Mouse (Mus musculus) hindbrain, postnatal 0 days (tissue): ENCODE data around the gene Slamf1. TPM values are rescaled to one million over a fixed set of nuclear protein-coding genes. Genes with fewer than 3 reads are reported as not detected.

Source experiments
- ATAC-seq: fragments of 200-750 bp; cut with Nextera tagmentation; 2 replicates; pipeline ENCODE4 v1.8.0; 2017; ENCODE audit warnings: mild to moderate bottlenecking, moderate TSS enrichment, moderate library complexity
- DNase-seq: peaks from one replicate; pipeline ENCODE4 v3.0.0-alpha.2; 2015; ENCODE audit warnings: low spot score
- H3K27ac ChIP-seq: fragments of 300-500 bp; sonication (generic); 2 replicates; pipeline ENCODE4 v1.5.1; 2014; ENCODE audit warnings: mild to moderate bottlenecking
- H3K27me3 ChIP-seq: fragments of 300-500 bp; sonication (generic); 2 replicates; pipeline ENCODE4 v1.6.1; 2014; ENCODE audit warnings: low read length, mixed read lengths; ENCODE audit not compliant: insufficient read depth
- H3K36me3 ChIP-seq: fragments of 300-500 bp; sonication (generic); 2 replicates; pipeline ENCODE4 v1.6.1; 2014; ENCODE audit warnings: low read length, mixed read lengths; ENCODE audit not compliant: insufficient read depth
- H3K4me1 ChIP-seq: fragments of 300-500 bp; sonication (generic); 2 replicates; pipeline ENCODE4 v1.6.1; 2014; ENCODE audit warnings: antibody characterized with exemption, low read length, mixed read lengths; ENCODE audit not compliant: insufficient read depth
- H3K4me2 ChIP-seq: fragments of 300-500 bp; sonication (generic); 2 replicates; pipeline ENCODE4 v1.6.1; 2014; ENCODE audit warnings: low read depth, mild to moderate bottlenecking, low read length, moderate library complexity, mixed read lengths
- H3K4me3 ChIP-seq: fragments of 300-500 bp; sonication (generic); 2 replicates; pipeline ENCODE4 v1.5.1; 2014; ENCODE audit warnings: low read length
- H3K9ac ChIP-seq: fragments of 300-500 bp; sonication (generic); replicated peaks from 2 replicates; pipeline ENCODE4 v1.6.1; 2014; ENCODE audit warnings: mild to moderate bottlenecking, low read length, moderate library complexity, mixed read lengths
- H3K9me3 ChIP-seq: fragments of 300-500 bp; sonication (generic); 2 replicates; pipeline ENCODE4 v1.6.1; 2016; ENCODE audit warnings: low read length, mixed read lengths
- CTCF ChIP-seq: IDR thresholded peaks from 2 replicates; pipeline ENCODE4 v1.5.1; 2016; ENCODE audit warnings: antibody characterized with exemption, control low read depth, low read depth
- WGBS: fragments of 180-500 bp; shearing (Covaris S2); extraction: QIAGEN DNeasy Blood & Tissue Kit; methylation state at CpG from one replicate; pipeline ENCODE4 v1.1.7; 2014; 5-methylcytosine and 5-hydroxymethylcytosine counted together
- polyA plus RNA-seq: library from polyadenylated mRNA; unstranded; fragments of >200 nt; fragmentation: Nextera tagmentation; extraction: Ambion mirVana; gene quantifications from 2 replicates; pipeline ENCODE4 v1.2.1, GENCODE M21; 2015
- total RNA-seq: library from RNA; depleted of rRNA; stranded (reverse); fragments of >200 nt; gene quantifications from 2 replicates; pipeline ENCODE4 v1.2.3, GENCODE M21; 2014; rRNA removed

The Slamf1 gene
- total and polyA plus RNA-seq, 2 experiments from 2014 or later: 0.09 to 0.16 TPM

DNA sequence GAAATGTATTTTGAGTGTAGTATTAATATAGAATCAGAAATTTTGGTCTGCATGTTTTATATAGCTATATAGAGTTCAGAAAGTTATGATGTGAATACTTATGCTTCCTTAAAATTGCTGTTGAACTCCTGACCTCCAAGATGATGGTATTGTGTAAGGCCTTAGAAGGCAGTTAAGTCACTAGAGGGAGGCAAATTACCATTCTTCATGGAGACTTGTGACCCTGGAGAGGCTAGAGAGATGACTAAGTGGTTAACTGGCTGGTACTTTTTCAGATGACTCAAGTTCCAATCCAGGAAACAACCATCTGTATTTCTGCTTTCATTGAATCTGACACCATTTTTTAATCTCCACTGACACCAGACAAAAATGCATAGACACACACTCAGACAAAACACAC is 60.7 kb downstream of the Slamf1 start:
- Histone ChIP-seq H3K27ac (no peak overlapping the region), H3K4me2 (no peak overlapping the region), H3K4me1 (no peaks in the 10 kb centered on the region), H3K27me3 (no peaks in the 10 kb centered on the region), H3K9ac (no peak overlapping the region), H3K4me3 (no peak overlapping the region), H3K9me3 (no peaks in the 10 kb centered on the region), H3K36me3 (no peaks in the 10 kb centered on the region)
- TF ChIP-seq CTCF: 0 out of 2 replicates have a peak, but pooled peaks have one; percentile 19
- no peak for ATAC-seq
- DNase-seq: no peak

DNA sequence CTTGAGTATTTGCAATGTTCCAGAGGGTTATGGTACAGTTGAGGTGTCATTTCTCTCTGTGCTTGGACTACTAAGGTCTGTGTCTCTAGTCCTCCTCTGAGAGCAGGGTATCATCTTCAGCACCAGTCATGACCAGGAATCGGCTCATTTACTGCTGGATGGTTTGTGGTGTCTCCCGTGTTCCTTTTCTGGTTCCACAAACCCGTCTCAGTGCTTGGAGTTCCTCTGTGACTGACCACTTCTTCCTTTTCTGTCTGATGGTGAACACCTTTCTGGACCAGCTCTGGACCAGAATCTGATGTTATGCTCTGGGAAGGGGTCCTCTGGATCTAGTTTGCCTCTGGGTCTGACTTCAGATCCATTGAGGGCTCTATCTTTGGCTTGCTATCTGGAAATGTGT is 72.6 kb downstream of the Slamf1 start, which contains the start of gene Cd84:
Cd84 (plus strand) TSS at position 210 of the 400 bp plus-strand sequence.
- no peak within 1 kb of the TSS for H3K4me3 ChIP-seq
- no peaks in the 10 kb centered on the region for H3K9me3 ChIP-seq

DNA sequence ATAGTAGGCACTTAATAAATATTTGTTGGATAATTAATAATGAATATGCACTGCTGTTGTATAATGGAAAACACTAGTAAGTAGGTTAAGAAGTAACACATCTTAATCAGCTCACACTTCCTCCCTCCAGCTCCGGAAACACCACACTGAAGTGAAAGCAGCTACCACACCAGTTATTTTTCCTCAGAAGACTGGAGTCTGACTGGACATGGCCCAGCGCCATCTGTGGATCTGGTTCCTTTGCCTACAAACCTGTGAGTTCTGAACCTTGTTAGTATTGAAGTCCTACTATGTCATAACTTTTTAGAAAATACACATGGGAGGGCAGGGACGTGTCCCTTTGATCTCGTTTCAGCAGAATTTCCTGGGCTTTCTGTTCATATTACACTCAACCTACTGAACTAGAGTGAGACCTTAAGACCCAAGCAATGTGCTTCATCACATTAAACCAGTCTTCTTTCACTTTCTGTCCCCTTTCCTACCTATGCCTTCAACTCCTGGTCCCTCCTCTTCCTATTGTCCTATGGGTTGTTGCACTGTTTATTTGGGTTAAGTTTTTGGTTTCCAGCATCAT is 73.6 kb downstream of the Slamf1 start:
- Histone ChIP-seq H3K27ac (no peak overlapping the region), H3K27me3 (no peaks in the 10 kb centered on the region), H3K36me3 (no peaks in the 10 kb centered on the region), H3K9me3 (no peaks in the 10 kb centered on the region), H3K4me1 (no peaks in the 10 kb centered on the region), H3K9ac (no peak overlapping the region), H3K4me2 (no peak overlapping the region), H3K4me3 (no peak overlapping the region)
- TF ChIP-seq CTCF: no peak
- no peak for DNase-seq
- ATAC-seq: no peak
- WGBS: 85% methylated on average over 4 of the region's 4 CpGs

More for the DNA sequence above, 72.6 kb downstream of the Slamf1 start, which contains the start of gene Cd84:
- DNase-seq (no peak), ATAC-seq (no peak)
- no peak within 1 kb of the TSS for H3K4me2 ChIP-seq
- H3K27me3 ChIP-seq: no peaks in the 10 kb centered on the region
- no peaks in the 10 kb centered on the region for H3K36me3 ChIP-seq
- TF ChIP-seq CTCF: no peak
- H3K4me1 ChIP-seq: no peaks in the 10 kb centered on the region
- H3K9ac ChIP-seq: no peak within 1 kb of the TSS
- WGBS: 88% methylated on average over 3 of the region's 3 CpGs
- no peak within 1 kb of the TSS for H3K27ac ChIP-seq

DNA sequence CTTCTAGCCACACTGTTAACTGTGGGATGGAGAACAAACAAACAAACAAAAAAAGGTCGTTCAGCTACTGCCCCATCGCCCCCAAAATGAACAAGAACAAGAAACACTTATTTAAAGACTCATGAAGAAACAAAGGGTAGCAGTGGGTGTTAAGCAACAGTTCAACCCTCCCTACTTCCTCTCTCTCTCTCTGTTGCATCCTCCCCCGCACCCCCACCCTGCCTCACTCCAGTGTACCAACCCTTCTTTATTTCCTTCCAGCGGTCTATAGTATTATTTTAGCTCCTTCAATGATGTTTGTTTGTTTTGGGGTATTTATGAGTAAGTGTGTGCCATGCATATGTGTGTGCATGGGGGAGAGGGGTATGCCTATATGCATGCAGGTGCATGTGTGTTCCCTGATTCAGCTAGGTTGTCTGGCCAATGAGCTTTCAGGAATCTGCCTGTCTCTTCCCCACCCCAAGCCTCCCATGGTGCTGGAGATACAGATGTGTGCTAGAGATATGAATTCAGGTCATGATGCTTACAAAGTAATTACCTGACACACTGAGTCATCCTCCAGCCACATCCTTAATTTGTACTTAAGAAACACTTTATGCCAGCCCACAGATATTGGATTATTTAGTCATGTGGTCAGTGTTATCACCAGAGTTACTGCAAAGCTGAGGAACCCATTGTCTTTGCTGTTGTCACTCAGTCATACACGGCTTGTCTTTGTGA is 78.3 kb downstream of the Slamf1 start:
- no peak overlapping the region for H3K4me2 ChIP-seq
- H3K27me3 ChIP-seq: no peaks in the 10 kb centered on the region
- no peak for TF ChIP-seq CTCF
- H3K9ac ChIP-seq: no peak overlapping the region
- WGBS: 74% methylated on average over 5 of the region's 5 CpGs
- no peaks in the 10 kb centered on the region for H3K9me3 ChIP-seq
- ATAC-seq (no peak), DNase-seq (no peak)
- no peaks in the 10 kb centered on the region for H3K36me3 ChIP-seq
- no peak overlapping the region for H3K27ac ChIP-seq
- H3K4me3 ChIP-seq: no peak overlapping the region
- H3K4me1 ChIP-seq: no peaks in the 10 kb centered on the region

DNA sequence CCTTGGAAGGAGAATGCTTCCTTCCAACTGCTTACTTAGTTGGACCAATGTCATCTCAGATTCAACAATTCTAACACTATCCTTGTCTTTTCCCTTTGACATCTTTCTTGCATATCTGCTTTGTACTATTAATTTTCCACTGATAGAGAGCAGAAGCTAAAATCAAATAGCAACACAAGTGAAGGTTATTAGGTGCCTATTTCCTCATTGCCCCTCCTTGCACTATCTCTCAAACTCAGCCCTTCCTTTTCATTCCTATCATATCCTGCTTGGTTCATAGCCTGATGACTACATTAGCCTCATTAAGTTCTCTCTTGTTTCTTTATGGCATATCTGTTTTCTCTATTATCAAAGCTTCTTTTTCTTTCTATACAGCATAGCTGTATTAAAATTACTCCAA is 81.3 kb downstream of the Slamf1 start:
- no peak for TF ChIP-seq CTCF
- Histone ChIP-seq H3K4me3 (no peak overlapping the region), H3K9me3 (no peaks in the 10 kb centered on the region), H3K4me2 (no peak overlapping the region), H3K4me1 (no peaks in the 10 kb centered on the region), H3K36me3 (no peaks in the 10 kb centered on the region), H3K27me3 (no peaks in the 10 kb centered on the region), H3K9ac (no peak overlapping the region), H3K27ac (no peak overlapping the region)
- ATAC-seq: no peak
- DNase-seq: no peak

DNA sequence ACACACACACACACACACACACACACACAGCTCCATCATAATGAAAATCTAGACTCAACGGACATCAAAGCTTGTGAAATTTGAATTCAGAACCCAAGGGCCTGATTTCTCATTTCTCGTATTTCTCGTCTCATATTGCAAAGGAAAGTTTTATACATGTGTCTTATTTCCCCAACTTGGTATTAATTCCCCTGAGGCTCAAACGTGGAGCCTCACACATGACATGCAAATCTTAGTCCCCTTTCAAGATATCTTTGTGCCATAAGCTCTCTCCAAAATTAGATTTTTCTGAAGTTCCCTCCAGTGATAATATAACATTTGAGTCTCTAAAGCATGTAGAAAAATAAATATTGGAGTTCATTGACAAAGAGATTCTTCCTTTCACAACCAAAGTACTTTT is 81.8 kb downstream of the Slamf1 start:
- H3K4me1 ChIP-seq: no peaks in the 10 kb centered on the region
- no peak overlapping the region for H3K4me2 ChIP-seq
- H3K27ac ChIP-seq: no peak overlapping the region
- H3K9ac ChIP-seq: no peak overlapping the region
- H3K36me3 ChIP-seq: no peaks in the 10 kb centered on the region
- WGBS: 87% methylated on average over 4 of the region's 4 CpGs
- no peak for ATAC-seq
- no peaks in the 10 kb centered on the region for H3K9me3 ChIP-seq
- DNase-seq: no peak
- no peak for TF ChIP-seq CTCF
- H3K27me3 ChIP-seq: no peaks in the 10 kb centered on the region
- H3K4me3 ChIP-seq: no peak overlapping the region

DNA sequence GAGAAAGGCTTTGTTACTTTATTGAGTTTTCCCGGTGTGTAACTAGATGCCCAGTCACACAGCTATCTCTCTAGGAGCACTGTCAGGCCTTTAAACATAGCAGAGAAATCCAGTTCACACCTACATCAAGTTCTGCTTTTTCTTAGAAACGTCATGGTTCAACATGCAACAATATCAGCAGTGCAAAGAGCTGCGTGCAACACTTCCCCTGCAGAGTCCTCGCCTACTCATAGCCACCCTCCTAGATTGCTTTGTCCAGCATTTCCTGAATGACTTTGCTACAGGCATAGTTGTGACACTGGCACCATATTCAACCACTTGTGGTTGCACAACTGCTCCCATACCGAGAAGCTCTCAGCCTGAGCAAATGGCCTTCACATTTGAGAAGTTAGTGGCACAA is 82.5 kb downstream of the Slamf1 start:
- ATAC-seq (no peak), DNase-seq (no peak)
- H3K4me1 ChIP-seq: no peaks in the 10 kb centered on the region
- WGBS: 85% methylated on average over 5 of the region's 5 CpGs
- no peak overlapping the region for H3K9ac ChIP-seq
- H3K4me3 ChIP-seq: no peak overlapping the region
- no peaks in the 10 kb centered on the region for H3K9me3 ChIP-seq
- no peak for TF ChIP-seq CTCF
- H3K27me3 ChIP-seq: no peaks in the 10 kb centered on the region
- no peak overlapping the region for H3K4me2 ChIP-seq
- no peak overlapping the region for H3K27ac ChIP-seq
- H3K36me3 ChIP-seq: no peaks in the 10 kb centered on the region

Other genes starting within 250 kb of the Slamf1 start
- gene Itln1, start 231.8 kb upstream of the Slamf1 start, total RNA-seq: not detected in 2 replicates
- gene Itln1, start 231.8 kb upstream of the Slamf1 start, polyA plus RNA-seq: not detected in 2 replicates
- 0.05 TPM in 1 of 2 replicates, not detected in the other for gene Cd244a, start 207.9 kb upstream of the Slamf1 start, total RNA-seq
- not detected in 2 replicates for gene Cd244a, start 207.9 kb upstream of the Slamf1 start, polyA plus RNA-seq
- gene Ly9, start 159.7 kb upstream of the Slamf1 start, total RNA-seq: 0.63 TPM in 1 of 2 replicates, not detected in the other
- gene Ly9, start 159.7 kb upstream of the Slamf1 start, polyA plus RNA-seq: 0.14 TPM in 1 of 2 replicates, not detected in the other
- not detected in 2 replicates for gene Slamf7, start 114.1 kb upstream of the Slamf1 start, total RNA-seq
- gene Slamf7, start 114.1 kb upstream of the Slamf1 start, polyA plus RNA-seq: not detected in 2 replicates
- 0.54 and 2.1 TPM in 2 replicates for gene Cd48, start 85.1 kb upstream of the Slamf1 start, total RNA-seq
- 0.95 and 1.5 TPM in 2 replicates for gene Cd48, start 85.1 kb upstream of the Slamf1 start, polyA plus RNA-seq
- 1.1 and 1.2 TPM in 2 replicates for gene Cd84, start 72.6 kb downstream of the Slamf1 start, total RNA-seq
- 1.6 and 1.7 TPM in 2 replicates for gene Cd84, start 72.6 kb downstream of the Slamf1 start, polyA plus RNA-seq
- not detected in 2 replicates for gene Gm10521, start 128.5 kb downstream of the Slamf1 start, total RNA-seq
- not detected in 2 replicates for gene Gm10521, start 128.5 kb downstream of the Slamf1 start, polyA plus RNA-seq
- gene Slamf6, start 150.4 kb downstream of the Slamf1 start, total RNA-seq: 0.42 TPM in 1 of 2 replicates, not detected in the other
- 0.15 TPM in 1 of 2 replicates, not detected in the other for gene Slamf6, start 150.4 kb downstream of the Slamf1 start, polyA plus RNA-seq